ENCODE assay signal across 35 mouse cellular contexts in genomic region chr3:138229448-138229847, GRCm38 (mm10). TPM values are rescaled to one million over a fixed set of nuclear protein-coding genes. Genes with fewer than 3 reads are reported as not detected.
"Had no signal": no experiment of that assay in that cellular context is flagged by ENCODE, and none has a peak within 500 bp of the region (broad histone marks: within the 10 kb centered on the region; RNA-seq: fewer than 3 reads in every experiment).

No protein-coding gene starts in this region.

- H3K4me3 ChIP-seq: gastrocnemius, adult 2 months; heart, embryonic 12.5 days; hindbrain, embryonic 10.5 days; hindbrain, embryonic 12.5 days; intestine, embryonic 15.5 days; layer of hippocampus, adult 2 months; left cerebral cortex, adult 2 months; limb, embryonic 10.5 days; limb, embryonic 12.5 days; liver, embryonic 12.5 days had no signal

- H3K4me2 ChIP-seq: heart, embryonic 12.5 days; hindbrain, embryonic 12.5 days; hindbrain, embryonic 14.5 days; intestine, embryonic 15.5 days; limb, embryonic 12.5 days; liver, embryonic 12.5 days had no signal

- H3K9ac ChIP-seq: heart, embryonic 12.5 days; hindbrain, embryonic 12.5 days; hindbrain, embryonic 14.5 days; intestine, embryonic 15.5 days; limb, embryonic 12.5 days; liver, embryonic 12.5 days; liver, embryonic 14.5 days had no signal

- H3K27ac ChIP-seq: gastrocnemius, adult 2 months; hindbrain, embryonic 10.5 days; hindbrain, embryonic 12.5 days; hindbrain, embryonic 14.5 days; intestine, embryonic 15.5 days; layer of hippocampus, adult 2 months; left cerebral cortex, adult 2 months; limb, embryonic 10.5 days; limb, embryonic 12.5 days; liver, embryonic 12.5 days; liver, embryonic 14.5 days had no signal

- ATAC-seq: hindbrain, embryonic 16.5 days; inflammation-experienced regulatory T-cells, adult 6 months; intestine, embryonic 15.5 days; intestine, postnatal 0 days; liver, embryonic 12.5 days had no signal

- H3K27me3 ChIP-seq: heart, embryonic 12.5 days; hindbrain, embryonic 12.5 days; intestine, embryonic 15.5 days; limb, embryonic 12.5 days; liver, embryonic 12.5 days had no signal

- H3K36me3 ChIP-seq: heart, embryonic 12.5 days; hindbrain, embryonic 10.5 days; hindbrain, embryonic 12.5 days; intestine, embryonic 15.5 days; limb, embryonic 10.5 days; limb, embryonic 12.5 days; liver, embryonic 12.5 days had no signal

- DNase-seq: gastrocnemius, adult 2 months; gastrocnemius, postnatal 10 days; gastrocnemius, postnatal 25 days; heart, adult 18-20 months; heart, postnatal 10 days; heart, postnatal 4 days; kidney, adult 2 months; kidney, adult 9 months; kidney, postnatal 25 days; kidney, postnatal 4 days had no signal

- H3K9me3 ChIP-seq: heart, embryonic 12.5 days; hindbrain, embryonic 10.5 days; hindbrain, embryonic 12.5 days; intestine, embryonic 15.5 days; limb, embryonic 10.5 days; limb, embryonic 12.5 days; liver, embryonic 12.5 days had no signal

- H3K4me1 ChIP-seq: heart, embryonic 12.5 days; intestine, embryonic 15.5 days; limb, embryonic 12.5 days; liver, embryonic 12.5 days had no signal

RNA-seq across cellular contexts. Expression of gene Adh7, which starts 11.9 kb away (rescaled TPM):
- total RNA-seq: granulocyte monocyte progenitor cell, adult 5-6 weeks; heart, postnatal 4 days had no signal
- polyA plus RNA-seq: heart, embryonic 12.5 days; heart, embryonic 14.5 days; inflammation-experienced regulatory T-cells, adult 6 months had no signal

RNA-seq across cellular contexts. Expression of gene Adh1, which starts 31.3 kb away (rescaled TPM):
- total RNA-seq: granulocyte monocyte progenitor cell, adult 5-6 weeks had no signal

RNA-seq across cellular contexts. Expression of gene 4930579F01Rik, which starts 35.8 kb away (rescaled TPM):
- total RNA-seq: gastrocnemius, adult 2 months; gastrocnemius, postnatal 10 days; gastrocnemius, postnatal 25 days; gastrocnemius, postnatal 4 days; granulocyte monocyte progenitor cell, adult 5-6 weeks; heart, adult 18-20 months; heart, postnatal 10 days; heart, postnatal 25 days; heart, postnatal 4 days; layer of hippocampus, adult 2 months; layer of hippocampus, postnatal 10 days; layer of hippocampus, postnatal 25 days; left cerebral cortex, adult 2 months; left cerebral cortex, postnatal 14 days; left cerebral cortex, postnatal 36 days had no signal
- polyA plus RNA-seq: frontal cortex, adult 2 months; heart, embryonic 12.5 days; heart, embryonic 14.5 days; heart, embryonic 16.5 days; hindbrain, embryonic 10.5 days; hindbrain, embryonic 12.5 days; hindbrain, embryonic 14.5 days; hindbrain, embryonic 16.5 days; inflammation-experienced regulatory T-cells, adult 6 months; kidney, adult 2 months; limb, embryonic 10.5 days; limb, embryonic 12.5 days; liver, embryonic 12.5 days; liver, embryonic 14.5 days; liver, embryonic 16.5 days had no signal
